Mouse (Mus musculus) hindbrain, embryonic 12.5 days (tissue): Measurements from ENCODE around the gene Trp53i11. TPM values are rescaled to one million over a fixed set of nuclear protein-coding genes. Genes with fewer than 3 reads are reported as not detected.

Experiments
- ATAC-seq: fragments of 200-750 bp; cut with Nextera tagmentation; 2 replicates; pipeline ENCODE4 v1.8.0; 2017; ENCODE audit warnings: moderate TSS enrichment; ENCODE audit not compliant: low FRiP score
- H3K27ac ChIP-seq: fragments of 300-500 bp; sonication (generic); 2 replicates; pipeline ENCODE4 v1.5.1; 2016; ENCODE audit warnings: mild to moderate bottlenecking
- H3K27me3 ChIP-seq: fragments of 300-500 bp; sonication (generic); 2 replicates; pipeline ENCODE4 v1.6.1; 2016; ENCODE audit warnings: mild to moderate bottlenecking
- H3K36me3 ChIP-seq: fragments of 300-500 bp; sonication (generic); 2 replicates; pipeline ENCODE4 v1.6.1; 2016; ENCODE audit warnings: mild to moderate bottlenecking
- H3K4me1 ChIP-seq: fragments of 300-500 bp; sonication (generic); 2 replicates; pipeline ENCODE4 v1.6.1; 2016
- H3K4me2 ChIP-seq: fragments of 300-500 bp; sonication (generic); replicated peaks from 2 replicates; pipeline ENCODE4 v1.6.1; 2016; ENCODE audit warnings: mild to moderate bottlenecking
- H3K4me3 ChIP-seq: fragments of 300-500 bp; sonication (generic); 2 replicates; pipeline ENCODE4 v1.5.1; 2016; ENCODE audit warnings: mild to moderate bottlenecking
- H3K9ac ChIP-seq: fragments of 300-500 bp; sonication (generic); 2 replicates; pipeline ENCODE4 v1.6.1; 2016; ENCODE audit warnings: mild to moderate bottlenecking, moderate library complexity
- H3K9me3 ChIP-seq: fragments of 300-500 bp; sonication (generic); replicated peaks from 2 replicates; pipeline ENCODE4 v1.6.1; 2016; ENCODE audit warnings: mild to moderate bottlenecking
- WGBS: fragments of 180-500 bp; shearing (Covaris S2); methylation state at CpG from one replicate; pipeline ENCODE4 v1.1.7; 2016; 5-methylcytosine and 5-hydroxymethylcytosine counted together
- polyA plus RNA-seq: library from polyadenylated mRNA; unstranded; fragments of >200 nt; fragmentation: Nextera tagmentation; extraction: Ambion mirVana; gene quantifications from 2 replicates; pipeline ENCODE4 v1.2.1, GENCODE M21; 2016

Trp53i11 gene
- polyA plus RNA-seq, 1 experiment from 2014 or later, result 142 TPM

- H3K4me1 ChIP-seq, result peaks cover 51% of the 10 kb centered on the region
- no peaks in the 10 kb centered on the region for H3K36me3 ChIP-seq
- peak; percentile 86 for ATAC-seq
- no peaks in the 10 kb centered on the region for H3K9me3 ChIP-seq
- H3K4me3 ChIP-seq, result no peak overlapping the region
- H3K9ac ChIP-seq, result no peak overlapping the region
- no peaks in the 10 kb centered on the region for H3K27me3 ChIP-seq
- WGBS, result 14% methylated on average over 9 of the region's 9 CpGs
- H3K4me2 ChIP-seq, result peak overlapping the region; percentile 39
- peak overlapping the region; percentile 89 for H3K27ac ChIP-seq
Measured at GRCm38 (mm10) chr2:93227713-93228479, 40.5 kb downstream of the Trp53i11 start.

GRCm38 (mm10) chr2:93228480-93228824, 41.1 kb downstream of the Trp53i11 start:
- Histone ChIP-seq H3K4me3 (no peak overlapping the region), H3K4me2 (peak overlapping the region; percentile 30; the same call in 1 of the 2 replicates), H3K4me1 (peaks cover 50% of the 10 kb centered on the region), H3K9ac (no peak overlapping the region), H3K27ac (peak overlapping the region; percentile 89), H3K9me3 (no peaks in the 10 kb centered on the region), H3K27me3 (no peaks in the 10 kb centered on the region), H3K36me3 (no peaks in the 10 kb centered on the region)
- WGBS, result 6% methylated on average over 5 of the region's 5 CpGs
- peak; percentile 55 for ATAC-seq

DNA sequence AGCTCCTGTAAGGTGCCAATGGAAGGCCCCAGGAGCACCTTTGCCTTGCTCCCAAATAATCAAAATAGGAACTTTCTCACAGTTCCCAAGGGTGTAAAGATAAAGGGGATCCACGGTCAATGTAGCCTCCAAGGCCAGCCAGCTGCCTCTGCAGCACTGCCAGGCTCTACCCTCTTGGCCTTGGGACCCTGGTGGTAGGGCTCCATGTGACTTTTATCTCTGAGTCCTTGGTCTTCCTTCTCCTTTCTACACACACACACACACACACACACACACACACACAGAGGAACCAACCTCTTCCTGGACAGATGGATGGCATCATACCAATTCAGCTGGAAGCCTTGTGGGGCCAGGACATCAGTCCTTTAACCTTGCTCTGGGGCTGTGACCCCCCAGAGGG, 44.8 kb downstream of the Trp53i11 start:
- Histone ChIP-seq H3K4me1 (peaks cover 43% of the 10 kb centered on the region), H3K27me3 (no peaks in the 10 kb centered on the region), H3K36me3 (no peaks in the 10 kb centered on the region), H3K4me2 (no peak overlapping the region), H3K9me3 (no peaks in the 10 kb centered on the region), H3K27ac (no peak overlapping the region), H3K9ac (no peak overlapping the region), H3K4me3 (no peak overlapping the region)
- no peak for ATAC-seq
- WGBS, result 53% methylated on average over 1 of the region's 1 CpGs

DNA sequence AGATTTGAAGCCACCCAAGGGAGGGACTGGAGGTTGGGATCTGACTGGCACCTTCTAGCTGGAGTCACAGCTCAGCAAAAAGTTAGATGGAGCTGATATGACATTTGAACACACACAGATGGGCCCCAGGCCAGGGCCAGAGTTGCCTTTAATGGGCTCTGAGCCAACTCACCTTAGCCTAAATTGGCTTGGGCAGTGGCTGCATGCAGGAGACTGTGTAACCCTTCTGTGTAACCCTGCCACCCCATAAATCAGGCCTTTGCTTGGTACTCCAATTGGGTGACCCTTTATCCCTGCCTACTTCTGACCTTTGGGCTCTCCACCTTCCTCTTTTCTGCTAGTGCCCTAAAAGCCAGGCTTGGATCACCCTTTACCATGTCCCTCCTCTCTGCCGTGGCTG, 49.7 kb downstream of the Trp53i11 start:
- no peaks in the 10 kb centered on the region for H3K9me3 ChIP-seq
- H3K4me2 ChIP-seq, result no peak overlapping the region
- H3K4me1 ChIP-seq, result peaks cover 32% of the 10 kb centered on the region
- H3K27ac ChIP-seq, result no peak overlapping the region
- no peaks in the 10 kb centered on the region for H3K27me3 ChIP-seq
- 86% methylated on average over 1 of the region's 1 CpGs for WGBS
- no peaks in the 10 kb centered on the region for H3K36me3 ChIP-seq
- no peak for ATAC-seq
- no peak overlapping the region for H3K4me3 ChIP-seq
- no peak overlapping the region for H3K9ac ChIP-seq

- Histone ChIP-seq H3K4me3 (no peak overlapping the region), H3K4me1 (peaks cover 30% of the 10 kb centered on the region), H3K9me3 (no peaks in the 10 kb centered on the region), H3K36me3 (no peaks in the 10 kb centered on the region), H3K9ac (no peak overlapping the region), H3K27me3 (no peaks in the 10 kb centered on the region), H3K4me2 (no peak overlapping the region), H3K27ac (no peak overlapping the region)
- ATAC-seq, result no peak
- WGBS, result 87% methylated on average over 6 of the region's 6 CpGs
Measured at GRCm38 (mm10) chr2:93238864-93239263, 51.5 kb downstream of the Trp53i11 start.

- Histone ChIP-seq H3K27ac (no peak overlapping the region), H3K9me3 (no peaks in the 10 kb centered on the region), H3K4me2 (no peak overlapping the region), H3K4me1 (peaks cover 33% of the 10 kb centered on the region), H3K9ac (no peak overlapping the region), H3K36me3 (0 out of 2 replicates have a peak, but pooled peaks cover 3% of the 10 kb centered on the region), H3K4me3 (no peak overlapping the region), H3K27me3 (no peaks in the 10 kb centered on the region)
- ATAC-seq, result no peak
- WGBS, result 85% methylated on average over 5 of the region's 5 CpGs
Measured at GRCm38 (mm10) chr2:93242166-93242565, 54.8 kb downstream of the Trp53i11 start.

GRCm38 (mm10) chr2:93243439-93244089, 56.2 kb downstream of the Trp53i11 start:
- Histone ChIP-seq H3K4me1 (peaks cover 42% of the 10 kb centered on the region), H3K9ac (no peak overlapping the region), H3K4me3 (no peak overlapping the region), H3K9me3 (no peaks in the 10 kb centered on the region), H3K27me3 (no peaks in the 10 kb centered on the region), H3K27ac (no peak overlapping the region), H3K36me3 (0 out of 2 replicates have a peak, but pooled peaks cover 3% of the 10 kb centered on the region), H3K4me2 (no peak overlapping the region)
- ATAC-seq, result no peak
- 79% methylated on average over 11 of the region's 11 CpGs for WGBS

GRCm38 (mm10) chr2:93244090-93244443, 56.7 kb downstream of the Trp53i11 start:
- peaks cover 45% of the 10 kb centered on the region for H3K4me1 ChIP-seq
- H3K9ac ChIP-seq, result no peak overlapping the region
- 0 out of 2 replicates have a peak, but pooled peaks cover 3% of the 10 kb centered on the region for H3K36me3 ChIP-seq
- no peak overlapping the region for H3K4me2 ChIP-seq
- ATAC-seq, result no peak
- no peaks in the 10 kb centered on the region for H3K27me3 ChIP-seq
- H3K27ac ChIP-seq, result no peak overlapping the region
- no peaks in the 10 kb centered on the region for H3K9me3 ChIP-seq
- WGBS, result 80% methylated on average over 8 of the region's 8 CpGs
- no peak overlapping the region for H3K4me3 ChIP-seq

DNA sequence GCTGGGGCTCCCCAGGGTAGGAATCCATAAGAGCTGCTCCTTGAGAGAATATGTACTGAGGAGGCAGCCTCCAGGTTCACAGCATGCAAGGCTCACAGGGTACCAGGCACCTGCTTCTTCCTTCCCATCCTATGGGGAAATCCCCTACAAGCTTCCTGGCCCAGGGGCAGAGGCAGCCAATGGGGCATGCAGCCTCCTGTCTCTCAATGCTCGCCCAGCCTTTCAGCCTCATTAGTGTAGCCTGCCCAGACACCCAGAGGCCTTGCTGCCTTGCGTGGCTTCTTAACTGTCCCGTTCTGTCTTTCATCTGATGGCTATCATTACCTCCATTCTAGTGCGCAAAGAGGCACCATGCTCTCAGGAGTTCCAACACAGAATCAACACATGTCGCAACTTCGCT, 61.7 kb downstream of the Trp53i11 start:
- Histone ChIP-seq H3K27me3 (no peaks in the 10 kb centered on the region), H3K27ac (peak overlapping the region; percentile 1; the same call in 1 of the 2 replicates), H3K9me3 (no peaks in the 10 kb centered on the region), H3K4me1 (peaks cover 54% of the 10 kb centered on the region), H3K9ac (no peak overlapping the region), H3K4me3 (no peak overlapping the region), H3K4me2 (no peak overlapping the region), H3K36me3 (0 out of 2 replicates have a peak, but pooled peaks cover 3% of the 10 kb centered on the region)
- peak; percentile 20 for ATAC-seq
- 64% methylated on average over 6 of the region's 6 CpGs for WGBS

DNA sequence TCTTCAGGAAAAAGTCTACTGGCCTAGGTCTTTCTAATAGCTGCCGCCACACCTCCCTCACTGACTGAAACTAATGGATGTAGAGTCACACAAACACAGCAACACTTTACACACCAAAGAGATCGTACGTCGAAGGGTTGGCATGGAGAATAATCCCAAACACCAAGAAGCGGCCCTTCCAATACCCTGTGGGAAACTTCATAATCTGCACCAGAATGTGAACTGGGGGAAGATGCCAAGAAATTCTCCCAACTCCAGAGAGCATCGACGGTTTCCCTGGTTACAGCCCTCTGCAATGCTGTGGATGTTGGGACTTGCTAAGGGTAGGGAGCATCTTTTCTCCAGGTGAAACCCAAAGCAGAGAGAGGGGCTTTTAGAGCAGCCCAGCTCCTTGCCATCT, 63.3 kb downstream of the Trp53i11 start:
- H3K4me1 ChIP-seq, result peaks cover 54% of the 10 kb centered on the region
- H3K9ac ChIP-seq, result no peak overlapping the region
- H3K27ac ChIP-seq, result no peak overlapping the region
- H3K36me3 ChIP-seq, result no peaks in the 10 kb centered on the region
- ATAC-seq, result no peak
- no peak overlapping the region for H3K4me3 ChIP-seq
- no peaks in the 10 kb centered on the region for H3K9me3 ChIP-seq
- no peak overlapping the region for H3K4me2 ChIP-seq
- WGBS, result 92% methylated on average over 7 of the region's 7 CpGs
- no peaks in the 10 kb centered on the region for H3K27me3 ChIP-seq
